Comparison of ENCODE assay signal across 8 mouse cellular contexts in the genomic region with DNA sequence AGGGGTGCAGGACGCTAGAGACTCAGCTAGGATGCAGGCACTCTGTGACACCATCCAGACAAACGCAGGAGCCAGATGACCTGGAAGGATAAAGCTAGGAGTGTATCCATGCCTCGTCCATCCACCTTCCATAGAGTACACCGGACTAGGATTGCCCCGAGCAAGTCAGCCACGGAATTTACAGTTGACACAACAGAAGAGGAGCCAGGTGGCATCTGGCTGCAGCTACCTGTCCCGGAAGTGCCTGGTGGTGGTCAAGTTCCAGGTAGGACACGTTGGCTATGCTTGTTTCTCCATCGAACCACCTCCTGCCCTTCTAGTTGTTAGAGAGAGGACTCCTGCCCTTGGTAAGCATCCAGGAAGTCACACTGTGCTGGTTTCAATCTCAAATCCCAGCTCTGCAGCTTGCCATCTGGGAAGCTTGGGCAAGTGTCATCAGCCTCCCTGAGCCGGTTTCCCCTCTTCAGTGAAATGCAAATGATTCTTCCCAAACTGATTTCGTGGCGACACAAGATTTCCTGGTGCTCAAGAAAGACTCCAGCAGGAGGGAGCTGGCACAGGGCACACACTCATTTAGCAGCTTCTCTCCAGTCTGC. TPM values are rescaled to one million over a fixed set of nuclear protein-coding genes. Genes with fewer than 3 reads are reported as not detected.
A peak's percentile ranks its signal among the peaks of the same experiment; 100 is the strongest.
DNase-seq lines count a peak whose midpoint lies in the region; ATAC-seq lines count a peak whose summit lies in the region.

No protein-coding gene starts in this region.

- H3K9me3 ChIP-seq in heart, embryonic 12.5 days (replicated peaks), result no peaks in the 10 kb centered on the region
- H3K9me3 ChIP-seq in forebrain, embryonic 14.5 days (replicated peaks; ENCODE audit: control insufficient read depth, low read length), result no peaks in the 10 kb centered on the region
- no peaks in the 10 kb centered on the region for H3K9me3 ChIP-seq in liver, embryonic 16.5 days (replicated peaks; ENCODE audit: control insufficient read depth, low read length)

- peak overlapping the region; percentile 57 for H3K4me3 ChIP-seq in heart, embryonic 12.5 days
- H3K4me3 ChIP-seq in forebrain, embryonic 14.5 days (ENCODE audit: low read depth, low read length), result peak overlapping the region; percentile 63
- H3K4me3 ChIP-seq in liver, embryonic 16.5 days (ENCODE audit: low read depth, low read length), result peak overlapping the region; percentile 51; the same call in 1 of the 2 replicates

- no peak for ATAC-seq in heart, embryonic 12.5 days (ENCODE audit: insufficient number of reproducible peaks, low FRiP score)
- peak; percentile 22; the same call in 1 of the 2 replicates for ATAC-seq in forebrain, embryonic 14.5 days
- ATAC-seq in liver, embryonic 16.5 days (ENCODE audit: low read depth), result no peak

- H3K4me1 ChIP-seq in heart, embryonic 12.5 days (replicated peaks), result peaks cover 24% of the 10 kb centered on the region
- peaks cover 17% of the 10 kb centered on the region for H3K4me1 ChIP-seq in forebrain, embryonic 14.5 days (ENCODE audit: control insufficient read depth, insufficient read depth, low read length)
- H3K4me1 ChIP-seq in liver, embryonic 16.5 days (ENCODE audit: control insufficient read depth, low read depth, low read length), result peaks cover 7% of the 10 kb centered on the region

- WGBS in heart, embryonic 12.5 days, result 5% methylated on average over 12 of the region's 12 CpGs
- WGBS in forebrain, embryonic 14.5 days, result 5% methylated on average over 12 of the region's 12 CpGs
- 5% methylated on average over 12 of the region's 12 CpGs for WGBS in liver, embryonic 16.5 days (ENCODE audit: insufficient replicate concordance)

- H3K36me3 ChIP-seq in heart, embryonic 12.5 days, result no peaks in the 10 kb centered on the region
- no peaks in the 10 kb centered on the region for H3K36me3 ChIP-seq in forebrain, embryonic 14.5 days (ENCODE audit: control insufficient read depth, insufficient read depth, low read length)
- H3K36me3 ChIP-seq in liver, embryonic 16.5 days (ENCODE audit: control insufficient read depth, insufficient read depth), result no peaks in the 10 kb centered on the region

- no peak overlapping the region for H3K9ac ChIP-seq in heart, embryonic 12.5 days
- no peak overlapping the region for H3K9ac ChIP-seq in forebrain, embryonic 14.5 days (ENCODE audit: low read length)
- H3K9ac ChIP-seq in liver, embryonic 16.5 days (ENCODE audit: low read depth, low read length), result no peak overlapping the region

- DNase-seq in heart, postnatal 4 days, result no peak
- DNase-seq in brain, adult 2 months (ENCODE audit: low read depth, low spot score), result peak; percentile 83
- DNase-seq in forebrain, embryonic 14.5 days (ENCODE audit: low spot score), result peak; percentile 50
- no peak for DNase-seq in T-cell, adult 2 months (ENCODE audit: low spot score)
- DNase-seq in right cerebral cortex, postnatal 4 days, result no peak
- DNase-seq in gastrocnemius, adult 18-20 months (ENCODE audit: low spot score), result no peak

- H3K27ac ChIP-seq in heart, embryonic 12.5 days (ENCODE audit: poor library complexity, severe bottlenecking), result no peak overlapping the region
- peak overlapping the region; percentile 52; the same call in 1 of the 2 replicates for H3K27ac ChIP-seq in forebrain, embryonic 14.5 days (ENCODE audit: low read depth, low read length)
- no peak overlapping the region for H3K27ac ChIP-seq in liver, embryonic 16.5 days (ENCODE audit: low read length)

- H3K4me2 ChIP-seq in heart, embryonic 12.5 days, result peak overlapping the region; percentile 99
- peak overlapping the region; percentile 100 for H3K4me2 ChIP-seq in forebrain, embryonic 14.5 days (ENCODE audit: low read length)
- peak overlapping the region; percentile 76; the same call in 1 of the 2 replicates for H3K4me2 ChIP-seq in liver, embryonic 16.5 days (ENCODE audit: low read depth, low read length)

- peaks cover 74% of the 10 kb centered on the region for H3K27me3 ChIP-seq in heart, embryonic 12.5 days (replicated peaks)
- peaks cover 33% of the 10 kb centered on the region for H3K27me3 ChIP-seq in forebrain, embryonic 14.5 days (replicated peaks; ENCODE audit: control insufficient read depth, insufficient read depth, low read length)
- peaks cover 66% of the 10 kb centered on the region for H3K27me3 ChIP-seq in liver, embryonic 16.5 days (ENCODE audit: control insufficient read depth, insufficient read depth, low read depth, low read length)

RNA-seq across cellular contexts. Expression of a gene that starts 0.5 kb away (rescaled TPM):
- 0.34 and 0.54 TPM in 2 replicates for polyA plus RNA-seq in heart, embryonic 12.5 days (2016; fragmentation: Nextera tagmentation; extraction: Ambion mirVana)
- total RNA-seq in heart, postnatal 4 days (2021), result 1 to 10 TPM; 5.5 to 6.6 TPM
- polyA plus RNA-seq in forebrain, embryonic 14.5 days (2014; fragmentation: Nextera tagmentation; extraction: Ambion mirVana), result 7.1 and 10.1 TPM in 2 replicates
- polyA plus RNA-seq in liver, embryonic 16.5 days (2015; fragmentation: Nextera tagmentation; extraction: Ambion mirVana), result 0.13 and 0.19 TPM in 2 replicates
- 1 to 10 TPM in 1 of 2 experiments, under 1 TPM in 1; 0.50 to 1.2 TPM for total RNA-seq in gastrocnemius, adult 18-20 months (2021)

RNA-seq across cellular contexts. Expression of a gene that starts 36.7 kb away (rescaled TPM):
- 103 and 105 TPM in 2 replicates for polyA plus RNA-seq in heart, embryonic 12.5 days (2016; fragmentation: Nextera tagmentation; extraction: Ambion mirVana)
- total RNA-seq in heart, postnatal 4 days (2021), result 100 to 1,000 TPM; 104 to 111 TPM
- polyA plus RNA-seq in forebrain, embryonic 14.5 days (2014; fragmentation: Nextera tagmentation; extraction: Ambion mirVana), result 11.4 and 12.5 TPM in 2 replicates
- 16.6 and 19.4 TPM in 2 replicates for polyA plus RNA-seq in liver, embryonic 16.5 days (2015; fragmentation: Nextera tagmentation; extraction: Ambion mirVana)
- 100 to 1,000 TPM; 149 to 158 TPM for total RNA-seq in gastrocnemius, adult 18-20 months (2021)

RNA-seq across cellular contexts. Expression of a gene that starts 40.9 kb away (rescaled TPM):
- 63.2 and 68.6 TPM in 2 replicates for polyA plus RNA-seq in heart, embryonic 12.5 days (2016; fragmentation: Nextera tagmentation; extraction: Ambion mirVana)
- 10 to 100 TPM; 21.1 to 26.1 TPM for total RNA-seq in heart, postnatal 4 days (2021)
- 101 and 105 TPM in 2 replicates for polyA plus RNA-seq in forebrain, embryonic 14.5 days (2014; fragmentation: Nextera tagmentation; extraction: Ambion mirVana)
- polyA plus RNA-seq in liver, embryonic 16.5 days (2015; fragmentation: Nextera tagmentation; extraction: Ambion mirVana), result 68.1 and 74.8 TPM in 2 replicates
- total RNA-seq in gastrocnemius, adult 18-20 months (2021), result 10 to 100 TPM; 34.9 to 39.3 TPM

RNA-seq across cellular contexts. Expression of a gene that starts 59.9 kb away (rescaled TPM):
- 22.8 and 23.2 TPM in 2 replicates for polyA plus RNA-seq in heart, embryonic 12.5 days (2016; fragmentation: Nextera tagmentation; extraction: Ambion mirVana)
- 10 to 100 TPM; 21.7 to 25.9 TPM for total RNA-seq in heart, postnatal 4 days (2021)
- 35.4 and 37.8 TPM in 2 replicates for polyA plus RNA-seq in forebrain, embryonic 14.5 days (2014; fragmentation: Nextera tagmentation; extraction: Ambion mirVana)
- 7.7 and 8.1 TPM in 2 replicates for polyA plus RNA-seq in liver, embryonic 16.5 days (2015; fragmentation: Nextera tagmentation; extraction: Ambion mirVana)
- total RNA-seq in gastrocnemius, adult 18-20 months (2021), result 10 to 100 TPM; 11.1 to 12.4 TPM

Comparison
In these comparisons a context has a peak if more than half of its experiments do, and no peak if none do; other contexts are left out.
1. DNase-seq: peak in brain, adult 2 months (single experiment) and forebrain, embryonic 14.5 days (single experiment); none in heart, postnatal 4 days (single experiment), T-cell, adult 2 months (single experiment), right cerebral cortex, postnatal 4 days (single experiment) and gastrocnemius, adult 18-20 months (single experiment).
2. Peak in every context shown above with its lines, with median percentiles within 50 percentile points of each other: H3K4me2 ChIP-seq and H3K4me3 ChIP-seq.